Comparison of ENCODE assay signal across 10 mouse cellular contexts in the genomic region with DNA sequence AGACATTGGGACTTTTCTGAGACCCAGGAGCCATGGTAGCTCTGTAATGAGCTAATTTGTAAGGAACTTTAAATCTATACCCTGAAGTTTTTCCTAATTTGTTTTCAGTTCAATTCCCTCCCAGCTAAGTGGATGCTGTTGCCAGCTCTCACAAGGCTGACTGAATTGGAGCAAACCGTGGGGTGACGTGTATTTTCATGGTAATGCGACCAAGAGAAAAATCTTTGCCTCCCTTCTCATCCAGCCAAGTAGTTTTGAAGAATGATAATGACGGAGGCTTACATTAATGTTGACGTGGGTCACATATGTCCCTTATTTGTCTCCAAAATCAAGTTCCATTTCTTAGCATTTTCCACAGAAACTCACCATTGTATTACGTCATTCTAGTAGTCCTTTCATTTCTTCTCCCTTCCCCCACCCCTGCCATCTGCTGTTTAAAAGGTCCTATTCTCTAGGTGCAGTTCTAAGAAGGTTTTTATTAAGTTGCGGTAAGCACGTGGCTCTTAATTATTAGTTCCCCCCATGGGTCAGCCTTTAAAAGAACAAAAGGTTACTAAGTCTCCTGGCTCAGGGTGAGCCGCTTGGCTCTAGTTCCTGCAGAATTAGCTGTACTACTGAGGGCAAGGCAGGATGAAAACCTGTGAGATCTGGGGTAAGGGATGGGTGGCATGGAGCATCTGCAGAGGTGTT. TPM values are rescaled to one million over a fixed set of nuclear protein-coding genes. Genes with fewer than 3 reads are reported as not detected.
DNase-seq lines count a peak whose midpoint lies in the region; ATAC-seq lines count a peak whose summit lies in the region.
"Had no signal": no experiment of that assay in that cellular context is flagged by ENCODE, and none has a peak within 500 bp of the region (broad histone marks: within the 10 kb centered on the region; RNA-seq: fewer than 3 reads in every experiment).

No protein-coding gene starts in this region.

- H3K4me3 ChIP-seq in hindbrain, embryonic 11.5 days (ENCODE audit: low read depth, low read length), result no peak overlapping the region
- H3K4me3 ChIP-seq: erythroblast, embryonic 14.5 days had no signal

- intact Hi-C loops in gastrocnemius, postnatal 36 days (cut with DNase I), result no loop called here

- peak overlapping the region; percentile 38 for H3K27ac ChIP-seq in hindbrain, embryonic 11.5 days (ENCODE audit: low read depth, low read length)

- peak overlapping the region; percentile 20; the same call in 1 of the 2 replicates for H3K9ac ChIP-seq in hindbrain, embryonic 11.5 days (ENCODE audit: low read depth, low read length)

- DNase-seq in Muller cell, postnatal 12 days (ENCODE audit: inconsistent ontology term), result peak; percentile 43
- peak; percentile 76 for DNase-seq in embryo, embryonic 10.5 days (ENCODE audit: low spot score)
- peak; percentile 62 for DNase-seq in hindbrain, embryonic 11.5 days (ENCODE audit: low spot score)
- DNase-seq in mesoderm, embryonic 11.5 days (ENCODE audit: low read depth, low spot score), result peak; percentile 39
- no peak for DNase-seq in adrenal gland, adult 2 months
- no peak for DNase-seq in gastrocnemius, postnatal 36 days
- DNase-seq in heart, adult 8-10 months (ENCODE audit: low spot score), result no peak
- no peak for DNase-seq in urinary bladder, adult 18-20 months (ENCODE audit: low spot score in 2 of 2)

- peak overlapping the region; percentile 25 for H3K4me2 ChIP-seq in hindbrain, embryonic 11.5 days (replicated peaks; ENCODE audit: low read depth, low read length)
- H3K4me2 ChIP-seq: heart, embryonic 11.5 days had no signal

- peak; percentile 65 for ATAC-seq in hindbrain, embryonic 11.5 days (ENCODE audit: low FRiP score)

- H3K36me3 ChIP-seq in hindbrain, embryonic 11.5 days (ENCODE audit: control insufficient read depth, insufficient read depth, low read length), result no peaks in the 10 kb centered on the region

- H3K9me3 ChIP-seq in hindbrain, embryonic 11.5 days (ENCODE audit: control insufficient read depth, low read length), result no peaks in the 10 kb centered on the region

- no peaks in the 10 kb centered on the region for H3K27me3 ChIP-seq in hindbrain, embryonic 11.5 days (ENCODE audit: control insufficient read depth, insufficient read depth, low read length)

- 29% methylated on average over 9 of the region's 9 CpGs for WGBS in hindbrain, embryonic 11.5 days

- H3K4me1 ChIP-seq in hindbrain, embryonic 11.5 days (replicated peaks; ENCODE audit: control insufficient read depth, insufficient read depth, low read length), result peaks cover 12% of the 10 kb centered on the region

RNA-seq across cellular contexts. Expression of a gene that starts 55.8 kb away (rescaled TPM):
- 75.2 and 97.5 TPM in 2 replicates for polyA plus RNA-seq in hindbrain, embryonic 11.5 days (2014; fragmentation: Nextera tagmentation; extraction: Ambion mirVana)
- 10 to 100 TPM; 44.3 to 45.1 TPM for total RNA-seq in adrenal gland, adult 2 months (2021)
- 19.1 and 19.5 TPM in 2 replicates for polyA plus RNA-seq in adrenal gland, adult 2 months (2012; rRNA removed)
- total RNA-seq in gastrocnemius, postnatal 36 days (2021), result 10 to 100 TPM; 14.3 to 15.5 TPM
- total RNA-seq in heart, adult 8-10 months (2022), result 10 to 100 TPM; 32.6 to 39.6 (median 36.4) TPM
- polyA plus RNA-seq: erythroblast, embryonic 14.5 days had no signal

Comparison
In these comparisons a context has a peak if more than half of its experiments do, and no peak if none do; other contexts are left out.
1. DNase-seq: peak in Muller cell, postnatal 12 days (single experiment), embryo, embryonic 10.5 days (single experiment), hindbrain, embryonic 11.5 days (single experiment) and mesoderm, embryonic 11.5 days (single experiment); none in adrenal gland, adult 2 months (single experiment), gastrocnemius, postnatal 36 days (0 of 2), heart, adult 8-10 months (single experiment) and urinary bladder, adult 18-20 months (0 of 2).